Mouse (Mus musculus): Measurements from ENCODE around the gene Gucy2d.

DNA sequence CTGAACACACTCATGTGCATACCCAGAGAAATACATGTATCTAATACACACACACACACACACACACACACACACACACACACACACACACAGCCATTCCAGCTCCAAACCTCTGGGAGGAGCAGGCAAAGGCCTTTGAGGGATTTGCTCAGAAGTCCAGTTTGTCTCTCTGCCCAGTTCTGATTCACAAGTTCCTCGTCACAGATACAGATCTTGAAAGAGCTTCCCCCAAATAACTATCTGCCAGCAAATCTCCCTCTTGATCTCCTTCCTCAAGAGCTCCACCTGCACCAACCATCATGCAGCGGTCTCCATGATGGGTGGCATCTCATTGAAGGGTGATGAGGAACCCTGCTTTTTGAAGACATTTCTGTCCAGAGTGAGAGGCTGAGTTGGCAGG, 49.7 kb upstream of the Gucy2d start:
- TF ChIP-seq POLR2A (IDR thresholded peaks at IDR 0.05; ENCODE audit: extremely low read depth, insufficient read depth, low read length) (no peak), CTCF (IDR thresholded peaks at IDR 0.05; ENCODE audit: extremely low read depth, insufficient read depth, low read length) (no peak)

Data from cortical plate, adult 2 months (tissue).